Mouse (Mus musculus) central nervous system, embryonic 18 days (tissue): ENCODE measurements around the gene Qpctl. TPM values are rescaled to one million over a fixed set of nuclear protein-coding genes. Genes with fewer than 3 reads are reported as not detected.

ENCODE experiments used
- polyA plus RNA-seq: library from polyadenylated mRNA; depleted of rRNA; stranded (reverse); fragments of >200 nt; gene quantifications from 2 replicates; pipeline ENCODE4 v1.2.3, GENCODE M21; 2012; rRNA removed

Gene Qpctl
- 16.8 and 18.3 TPM in 2 replicates for polyA plus RNA-seq

DNA sequence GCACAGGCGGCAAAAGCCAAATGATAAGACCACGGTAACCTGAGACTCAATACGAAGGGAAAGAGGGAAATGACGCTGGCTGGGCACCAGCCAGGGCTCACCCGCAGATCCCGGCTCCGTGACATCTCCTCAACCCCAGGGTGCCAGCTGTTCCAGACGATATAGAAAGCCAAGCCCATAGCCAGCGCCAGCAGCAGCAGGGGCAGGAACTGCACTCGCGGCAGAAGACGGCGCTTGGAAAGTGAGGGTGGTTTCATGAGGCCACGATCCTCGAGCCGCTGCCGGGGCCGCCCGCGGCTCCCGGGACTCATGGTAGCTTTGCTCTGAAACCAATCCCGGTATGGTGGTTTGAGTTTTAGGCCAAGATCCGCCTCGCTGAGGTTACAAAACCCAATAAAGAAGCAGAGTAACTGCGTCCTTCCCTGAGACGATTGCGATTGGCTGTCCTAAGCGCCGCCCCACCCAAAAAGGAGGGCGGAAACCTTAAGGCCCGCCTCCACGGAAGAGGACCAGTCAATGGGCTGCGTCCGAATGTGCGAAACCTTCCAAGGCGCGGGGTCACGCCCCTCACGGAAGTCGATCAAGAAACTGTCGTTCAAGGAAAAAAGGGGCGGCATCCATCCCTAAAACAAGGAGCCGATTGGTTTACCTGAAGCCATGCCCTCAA is at the start of gene Qpctl:
Gene Qpctl (minus strand): TSS at position 417 of the 667 bp plus-strand sequence.

DNA sequence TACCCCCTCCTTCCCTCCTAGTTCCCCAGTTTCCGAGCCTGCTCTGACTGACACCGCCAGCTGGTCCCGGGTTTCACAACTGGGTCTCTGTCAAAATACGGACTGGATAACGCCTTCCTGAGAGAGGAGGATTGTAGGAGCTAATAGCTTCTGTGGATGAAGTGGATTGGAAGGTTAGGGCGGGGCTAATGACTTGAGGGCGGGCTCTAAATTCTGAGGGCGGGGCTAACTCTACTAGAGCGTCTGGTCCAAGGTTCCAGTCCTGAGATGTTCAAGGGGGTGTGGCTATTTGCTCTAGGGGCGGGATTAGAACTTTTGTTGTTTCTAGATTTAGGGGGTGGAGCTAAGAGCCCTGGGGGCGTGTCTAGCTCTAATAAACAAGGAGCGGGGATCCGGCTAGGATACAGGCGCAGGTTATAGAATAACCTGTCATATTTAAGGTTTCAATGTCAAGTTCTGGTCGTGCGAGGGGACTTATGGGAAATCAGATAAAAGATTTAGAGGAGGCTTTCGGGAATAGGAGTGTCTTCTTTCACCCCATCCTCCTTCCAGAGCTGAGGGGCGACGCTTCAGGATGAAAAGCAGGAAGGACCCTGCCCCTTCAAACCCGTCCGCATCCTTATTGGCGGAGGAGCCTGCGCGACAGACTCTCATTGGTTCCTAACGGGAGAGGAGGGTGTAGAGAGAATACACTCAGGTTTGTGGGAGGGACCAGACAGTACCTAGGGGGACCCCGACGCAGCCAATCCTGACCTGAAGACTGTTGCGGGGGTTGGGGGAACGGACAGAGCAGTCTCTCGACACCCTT is 26.8 kb upstream of the Qpctl start, which contains the start of gene Eml2:
Gene Eml2 (plus strand): TSS at position 714 of the 808 bp plus-strand sequence.

DNA sequence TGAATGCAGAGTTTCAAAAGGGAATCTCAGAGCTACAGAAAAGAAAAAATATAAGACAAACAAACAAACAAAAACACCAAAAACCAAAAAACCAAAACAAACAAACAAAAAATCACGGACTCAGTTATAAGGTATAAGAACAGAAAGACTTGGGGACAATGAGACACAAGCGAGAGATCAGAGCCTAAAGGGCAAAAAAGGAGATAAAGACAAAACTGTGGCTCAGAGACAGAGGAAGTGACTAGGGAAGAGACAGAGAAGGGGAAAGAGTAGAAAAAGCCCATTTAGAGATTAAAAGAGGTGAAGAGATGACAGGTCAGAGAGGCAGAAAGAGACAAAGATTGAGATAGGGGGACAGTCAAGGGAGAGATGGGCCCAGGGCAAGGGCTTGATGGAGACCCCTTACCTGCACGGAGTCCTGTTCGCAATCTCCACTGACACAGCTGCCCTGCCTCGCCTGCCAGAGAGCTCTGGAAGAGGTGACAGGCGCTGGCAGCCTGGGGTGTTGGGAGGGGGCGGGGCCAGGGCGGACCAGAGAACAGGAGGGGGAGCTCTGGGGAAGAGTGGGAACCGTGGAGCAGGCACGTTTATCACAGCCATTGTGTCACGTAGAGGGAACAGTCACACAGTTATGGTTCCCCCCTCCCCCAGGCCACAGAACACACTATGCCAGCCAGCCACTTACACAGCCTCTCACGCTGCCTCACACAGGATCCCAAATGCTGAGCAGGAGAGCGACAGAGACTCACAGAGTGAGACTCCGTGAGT is 16.7 kb upstream of the Qpctl start, which contains the start of gene Gipr:
Gene Gipr (minus strand): TSS at position 472 of the 768 bp plus-strand sequence.

DNA sequence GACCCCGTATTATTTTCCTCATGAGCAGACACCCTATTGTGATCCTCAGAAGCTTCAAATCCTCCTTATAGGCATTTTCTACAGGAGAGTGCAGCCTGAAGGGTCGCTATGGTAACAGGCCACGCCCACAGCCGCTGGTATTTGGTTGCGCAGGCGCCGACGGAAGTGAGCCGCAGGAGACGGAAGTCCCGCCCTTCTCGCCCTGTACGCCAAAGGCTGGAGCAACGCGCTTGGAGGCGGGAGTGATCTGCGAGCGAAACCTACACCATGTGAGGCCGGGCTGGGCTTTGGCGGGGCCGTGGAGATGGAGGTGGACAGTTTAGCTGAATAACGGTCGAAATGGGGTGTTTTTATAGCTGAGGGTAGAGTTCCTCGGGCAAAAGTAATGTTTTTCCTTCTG is 535 bp upstream of the Qpctl start, which contains the start of gene Snrpd2:
Gene Snrpd2 (plus strand): TSS at position 97 of the 400 bp plus-strand sequence.

DNA sequence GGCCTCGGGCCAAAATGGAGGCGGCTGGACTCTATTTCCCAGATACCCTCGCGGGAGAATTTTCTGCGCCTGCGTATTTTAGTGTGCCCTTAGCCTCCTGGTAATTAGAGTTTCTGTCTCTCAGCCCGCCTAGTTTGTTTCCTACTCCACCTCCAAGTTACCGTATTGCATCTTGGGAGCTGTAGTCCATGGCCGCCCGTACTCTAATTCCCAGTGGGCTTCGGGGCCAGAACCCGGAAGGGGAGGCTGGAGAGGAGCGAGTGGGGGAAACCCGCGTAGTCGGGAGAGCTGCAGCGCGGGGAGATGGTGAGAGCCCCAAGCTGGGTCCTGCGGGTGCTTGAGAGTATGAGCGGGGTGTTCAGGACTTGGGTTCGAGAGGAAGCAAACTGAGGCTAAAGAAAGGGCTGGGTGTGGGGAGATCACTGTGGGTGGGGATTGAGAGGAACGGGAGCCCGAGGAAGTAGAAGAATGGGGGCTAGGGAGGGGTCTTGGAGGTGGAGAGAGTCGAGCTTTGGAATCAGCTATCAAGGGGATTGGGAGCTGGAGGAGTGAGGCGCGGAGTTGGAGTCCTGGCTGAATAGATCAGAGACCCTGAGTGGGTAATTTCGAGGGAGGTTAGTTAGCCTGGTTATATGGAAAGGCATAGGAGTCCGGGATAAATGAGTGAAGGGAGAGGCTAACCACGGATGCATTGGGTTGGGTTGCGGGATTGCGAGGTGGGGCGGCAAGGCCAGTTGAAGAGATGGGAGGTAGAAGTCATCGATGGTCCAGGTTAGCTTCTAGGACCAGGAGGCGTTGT is 29.3 kb downstream of the Qpctl start, which contains the start of gene Fbxo46:
Gene Fbxo46 (plus strand): TSS at position 229 of the 799 bp plus-strand sequence.

DNA sequence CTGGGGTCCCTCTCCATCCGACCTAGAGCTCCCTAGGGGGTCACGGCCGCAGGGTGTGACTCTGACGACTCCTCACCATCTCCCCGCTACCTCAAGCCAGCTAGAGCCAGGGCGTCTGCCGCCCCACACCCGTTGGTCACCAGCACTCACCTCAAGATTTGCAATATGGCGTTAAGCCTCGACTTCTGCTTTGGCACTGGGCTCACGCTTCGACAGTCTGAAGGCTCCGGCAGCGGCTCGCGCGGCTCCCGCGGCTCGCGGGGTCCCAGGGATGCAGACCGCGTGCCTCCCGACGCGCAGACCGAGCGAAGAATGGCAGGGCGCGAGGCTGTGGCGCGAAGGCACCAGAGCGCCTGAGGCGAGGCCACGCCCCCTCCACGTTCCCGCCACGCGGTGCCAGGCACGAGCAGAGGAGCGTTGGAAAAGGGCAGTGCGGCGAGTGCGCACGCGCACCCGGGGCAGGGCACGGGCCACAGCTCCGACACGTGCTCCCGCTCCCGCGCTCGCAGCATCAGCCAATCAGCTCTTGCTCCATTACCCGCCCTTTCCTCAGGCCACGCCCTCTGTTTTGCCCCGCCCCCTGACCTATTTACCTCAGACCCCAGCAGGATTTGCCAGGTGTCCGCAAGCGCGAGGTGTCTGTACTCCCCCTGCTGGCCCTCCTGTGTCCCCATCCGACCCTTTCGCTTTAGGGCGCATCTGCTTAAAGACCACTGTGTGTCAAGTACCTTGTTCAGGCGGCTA is 30.9 kb downstream of the Qpctl start, which contains the start of gene Gm4969:
Gene Gm4969 (minus strand): TSS at position 341 of the 744 bp plus-strand sequence.

DNA sequence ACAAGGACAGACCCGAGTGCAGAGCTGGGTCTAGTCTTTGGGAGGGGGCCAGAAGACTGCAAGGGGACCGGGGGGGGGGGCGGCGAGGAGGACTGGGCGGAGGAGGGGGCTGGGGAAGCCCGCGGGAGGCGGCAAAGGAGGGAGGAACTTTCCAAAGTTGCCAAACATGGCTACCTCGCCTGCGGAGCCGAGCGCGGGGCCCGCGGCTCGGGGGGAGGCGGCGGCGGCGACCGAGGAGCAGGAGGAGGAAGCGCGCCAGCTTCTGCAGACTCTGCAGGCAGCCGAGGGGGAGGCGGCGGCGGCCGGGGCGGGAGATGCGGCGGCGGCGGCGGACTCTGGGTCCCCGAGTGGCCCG is 54.6 kb downstream of the Qpctl start, which contains the start of gene Six5:
Gene Six5 (plus strand): TSS at position 124 of the 355 bp plus-strand sequence.

Other genes starting within 250 kb of the Qpctl start
- gene Ccdc61, start 238.9 kb downstream of the Qpctl start, polyA plus RNA-seq: 27.0 and 28.3 TPM in 2 replicates
- 20.2 and 29.7 TPM in 2 replicates for gene Nova2, start 223.4 kb downstream of the Qpctl start, polyA plus RNA-seq
- 2.3 TPM in 2 replicates for gene Nanos2, start 161.9 kb downstream of the Qpctl start, polyA plus RNA-seq
- 14.5 and 16.5 TPM in 2 replicates for gene Mypop, start 158.0 kb downstream of the Qpctl start, polyA plus RNA-seq
- 38.3 and 39.8 TPM in 2 replicates for gene Irf2bp1, start 145.2 kb downstream of the Qpctl start, polyA plus RNA-seq
- not detected in 2 replicates for gene Foxa3, start 125.8 kb downstream of the Qpctl start, polyA plus RNA-seq
- gene Sympk, start 124.9 kb downstream of the Qpctl start, polyA plus RNA-seq: 66.8 and 73.9 TPM in 2 replicates
- gene Rsph6a, start 94.6 kb downstream of the Qpctl start, polyA plus RNA-seq: 0.23 and 0.32 TPM in 2 replicates
- gene Dmwd, start 73.1 kb downstream of the Qpctl start, polyA plus RNA-seq: 168 and 184 TPM in 2 replicates
- 48.3 and 55.8 TPM in 2 replicates for gene Dmpk, start 65.4 kb downstream of the Qpctl start, polyA plus RNA-seq
- gene Six5, start 54.7 kb downstream of the Qpctl start, polyA plus RNA-seq: 6.8 and 9.3 TPM in 2 replicates
- gene Gm4969, start 30.9 kb downstream of the Qpctl start, polyA plus RNA-seq: 14.5 and 14.6 TPM in 2 replicates
- gene Fbxo46, start 29.4 kb downstream of the Qpctl start, polyA plus RNA-seq: 11.2 and 12.5 TPM in 2 replicates
- gene Snrpd2, start 431 bp upstream of the Qpctl start, polyA plus RNA-seq: 151 and 178 TPM in 2 replicates
- gene Gipr, start 16.8 kb upstream of the Qpctl start, polyA plus RNA-seq: 41.3 and 55.6 TPM in 2 replicates
- 65.5 and 68.9 TPM in 2 replicates for gene Eml2, start 27.1 kb upstream of the Qpctl start, polyA plus RNA-seq
- 6.0 and 6.8 TPM in 2 replicates for gene Gpr4, start 63.2 kb upstream of the Qpctl start, polyA plus RNA-seq
- gene Opa3, start 79.0 kb upstream of the Qpctl start, polyA plus RNA-seq: 25.6 and 26.6 TPM in 2 replicates
- gene Vasp, start 122.5 kb upstream of the Qpctl start, polyA plus RNA-seq: 65.0 and 68.3 TPM in 2 replicates
- 1.6 and 2.0 TPM in 2 replicates for gene Ppm1n, start 130.8 kb upstream of the Qpctl start, polyA plus RNA-seq
- 155 and 161 TPM in 2 replicates for gene Rtn2, start 133.3 kb upstream of the Qpctl start, polyA plus RNA-seq
- gene Fosb, start 160.8 kb upstream of the Qpctl start, polyA plus RNA-seq: 0.25 and 0.71 TPM in 2 replicates
- 72.9 and 73.8 TPM in 2 replicates for gene Ercc1, start 195.5 kb upstream of the Qpctl start, polyA plus RNA-seq
- 14.2 and 15.3 TPM in 2 replicates for gene Cd3eap, start 210.2 kb upstream of the Qpctl start, polyA plus RNA-seq
- 4.4 and 5.1 TPM in 2 replicates for gene Ppp1r13l, start 210.5 kb upstream of the Qpctl start, polyA plus RNA-seq
- gene Ercc2, start 232.7 kb upstream of the Qpctl start, polyA plus RNA-seq: 77.4 and 78.3 TPM in 2 replicates